Mouse (Mus musculus) lung, embryonic 14.5 days (tissue): ENCODE data around the gene Ctr9. TPM values are rescaled to one million over a fixed set of nuclear protein-coding genes. Genes with fewer than 3 reads are reported as not detected.
A peak's percentile ranks its signal among the peaks of the same experiment; 100 is the strongest.

ENCODE experiments used
- ATAC-seq: fragments of 200-750 bp; cut with Nextera tagmentation; 2 replicates; pipeline ENCODE4 v1.8.0; 2017; ENCODE audit warnings: mild to moderate bottlenecking, moderate TSS enrichment, moderate library complexity; ENCODE audit not compliant: insufficient read depth
- DNase-seq: peaks from one replicate; pipeline ENCODE4 v3.0.0-alpha.2; 2015
- H3K27ac ChIP-seq: fragments of 300-500 bp; sonication (generic); 2 replicates; pipeline ENCODE4 v1.5.1; 2014; ENCODE audit warnings: low read depth, mild to moderate bottlenecking, moderate library complexity
- H3K27me3 ChIP-seq: fragments of 300-500 bp; sonication (generic); 2 replicates; pipeline ENCODE4 v1.6.1; 2014; ENCODE audit warnings: low read length, control low read depth; ENCODE audit not compliant: insufficient read depth
- H3K36me3 ChIP-seq: fragments of 300-500 bp; sonication (generic); 2 replicates; pipeline ENCODE4 v1.6.1; 2014; ENCODE audit warnings: control low read depth; ENCODE audit not compliant: insufficient read depth
- H3K4me1 ChIP-seq: fragments of 300-500 bp; sonication (generic); 2 replicates; pipeline ENCODE4 v1.6.1; 2014; ENCODE audit warnings: antibody characterized with exemption, control low read depth; ENCODE audit not compliant: insufficient read depth
- H3K4me2 ChIP-seq: fragments of 300-500 bp; sonication (generic); 2 replicates; pipeline ENCODE4 v1.6.1; 2014; ENCODE audit warnings: mild to moderate bottlenecking
- H3K4me3 ChIP-seq: fragments of 300-500 bp; sonication (generic); 2 replicates; pipeline ENCODE4 v1.5.1; 2014; ENCODE audit warnings: low read depth, low read length
- H3K9ac ChIP-seq: fragments of 300-500 bp; sonication (generic); 2 replicates; pipeline ENCODE4 v1.6.1; 2014
- H3K9me3 ChIP-seq: fragments of 300-500 bp; sonication (generic); 2 replicates; pipeline ENCODE4 v1.6.1; 2016; ENCODE audit warnings: low read depth, low read length, control low read depth
- CTCF ChIP-seq: IDR thresholded peaks from 2 replicates; pipeline ENCODE4 v1.5.1; 2016; ENCODE audit warnings: antibody characterized with exemption, low read depth
- WGBS: fragments of 180-500 bp; shearing (Covaris S2); extraction: QIAGEN DNeasy Blood & Tissue Kit; methylation state at CpG from one replicate; pipeline ENCODE4 v1.1.7; 2014; 5-methylcytosine and 5-hydroxymethylcytosine counted together
- polyA plus RNA-seq: library from polyadenylated mRNA; unstranded; fragments of >200 nt; fragmentation: Nextera tagmentation; extraction: Ambion mirVana; gene quantifications from 2 replicates; pipeline ENCODE4 v1.2.1, GENCODE M21; 2014

Ctr9 gene
- polyA plus RNA-seq, 1 experiment from 2014 or later: 68.8 TPM

DNA sequence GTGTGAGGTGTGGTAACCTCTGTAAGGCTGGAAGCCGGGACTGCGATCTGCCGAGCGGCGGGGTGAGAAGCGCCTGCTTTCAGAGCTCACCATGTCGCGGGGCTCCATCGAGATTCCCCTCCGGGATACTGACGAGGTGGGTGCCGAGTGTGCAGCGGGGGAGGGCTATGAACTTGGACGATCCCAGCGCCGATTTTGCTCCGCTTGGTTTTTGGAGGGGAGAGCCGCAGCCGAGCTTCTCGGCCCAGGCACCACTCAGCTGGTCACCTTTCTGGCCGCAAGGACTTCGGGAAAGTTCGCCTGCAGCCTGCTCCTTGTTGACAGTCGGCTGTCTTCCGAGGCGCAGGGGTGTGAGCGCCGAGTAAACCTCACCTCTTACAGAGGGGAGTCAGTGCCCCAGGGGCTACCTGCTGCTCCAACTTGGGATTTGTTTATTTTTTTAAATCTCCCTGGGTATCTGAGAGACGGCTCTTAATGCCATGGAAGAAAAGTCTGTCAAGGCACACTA is 349 bp downstream of the Ctr9 start:
- Histone ChIP-seq H3K9ac (peak overlapping the region; percentile 71), H3K27ac (peak overlapping the region; percentile 90), H3K9me3 (no peaks in the 10 kb centered on the region), H3K4me2 (peak overlapping the region; percentile 92), H3K27me3 (no peaks in the 10 kb centered on the region), H3K4me1 (peaks cover 8% of the 10 kb centered on the region; the same call in 1 of the 2 replicates), H3K36me3 (peaks cover 22% of the 10 kb centered on the region), H3K4me3 (peak overlapping the region; percentile 65)
- DNase-seq (no peak), ATAC-seq (no peak)
- under 1% methylated on average over 29 of the region's 29 CpGs for WGBS
- TF ChIP-seq CTCF: no peak

DNA sequence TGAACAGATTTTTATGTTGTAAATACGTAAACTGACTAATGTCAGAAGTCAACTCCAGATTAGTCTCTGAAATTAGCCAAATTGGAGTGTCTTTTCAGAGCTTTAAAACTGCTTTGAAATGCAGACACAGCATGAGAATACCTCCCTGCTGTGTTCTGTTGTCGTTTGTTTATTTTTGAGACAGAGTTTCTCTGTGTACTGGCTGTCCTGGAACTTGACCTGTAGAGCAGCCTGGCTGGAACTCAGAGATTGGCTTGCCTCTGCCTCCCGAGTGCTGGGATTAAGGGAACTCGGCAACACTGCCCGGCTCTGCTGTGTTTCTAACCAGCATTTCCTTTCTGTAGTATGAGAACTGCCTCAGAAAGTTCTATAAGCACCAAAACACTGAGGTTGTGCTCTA is 20.2 kb downstream of the Ctr9 start:
- no peaks in the 10 kb centered on the region for H3K27me3 ChIP-seq
- no peak overlapping the region for H3K9ac ChIP-seq
- DNase-seq (no peak), ATAC-seq (no peak)
- no peak overlapping the region for H3K4me2 ChIP-seq
- no peak overlapping the region for H3K27ac ChIP-seq
- H3K9me3 ChIP-seq: no peaks in the 10 kb centered on the region
- no peaks in the 10 kb centered on the region for H3K4me1 ChIP-seq
- TF ChIP-seq CTCF: no peak
- peaks cover 99% of the 10 kb centered on the region for H3K36me3 ChIP-seq
- 89% methylated on average over 5 of the region's 5 CpGs for WGBS
- H3K4me3 ChIP-seq: no peak overlapping the region

DNA sequence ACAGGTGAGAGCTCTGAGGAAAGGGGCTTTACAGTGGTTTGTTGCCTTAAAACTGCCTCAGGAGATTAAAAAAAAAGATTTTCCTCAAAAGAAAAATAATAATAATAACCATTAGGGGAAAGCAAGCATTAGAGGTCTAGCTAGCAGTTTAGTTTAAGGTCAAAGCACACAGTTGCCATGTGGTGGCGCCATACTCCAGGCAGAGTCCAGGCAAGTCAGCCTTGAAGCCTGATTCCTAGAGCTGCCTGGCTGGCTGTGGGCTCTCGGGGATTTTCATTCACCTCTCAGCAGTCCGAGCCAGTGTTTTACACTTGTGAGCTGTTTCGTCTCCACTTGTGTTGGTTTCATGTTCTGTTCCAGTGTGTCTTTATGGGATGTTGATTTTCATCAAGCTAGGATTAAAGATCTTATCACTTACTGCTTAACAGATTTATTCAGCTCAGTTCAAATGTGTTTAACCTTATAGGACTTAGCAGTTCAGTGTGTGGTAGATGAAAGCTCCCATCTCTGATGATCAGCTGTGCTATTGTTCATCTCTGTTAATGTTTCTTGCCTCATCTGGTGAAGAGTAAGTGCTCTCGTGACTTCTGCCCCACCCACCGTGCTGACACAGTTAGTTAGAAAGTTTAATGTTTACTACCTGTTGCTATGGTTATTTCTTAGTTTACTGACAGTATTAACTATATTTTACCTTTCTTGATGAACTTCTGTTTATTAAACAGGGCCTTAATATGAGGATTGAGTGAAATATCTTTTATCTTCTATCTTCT is 21.1 kb downstream of the Ctr9 start:
- no peaks in the 10 kb centered on the region for H3K9me3 ChIP-seq
- peak; percentile 74 for TF ChIP-seq CTCF
- no peak overlapping the region for H3K27ac ChIP-seq
- H3K36me3 ChIP-seq: peaks cover 99% of the 10 kb centered on the region
- H3K4me3 ChIP-seq: no peak overlapping the region
- no peak overlapping the region for H3K9ac ChIP-seq
- DNase-seq (peak; percentile 78), ATAC-seq (no peak)
- H3K27me3 ChIP-seq: no peaks in the 10 kb centered on the region
- no peaks in the 10 kb centered on the region for H3K4me1 ChIP-seq
- H3K4me2 ChIP-seq: no peak overlapping the region
- 57% methylated on average over 6 of the region's 6 CpGs for WGBS

DNA sequence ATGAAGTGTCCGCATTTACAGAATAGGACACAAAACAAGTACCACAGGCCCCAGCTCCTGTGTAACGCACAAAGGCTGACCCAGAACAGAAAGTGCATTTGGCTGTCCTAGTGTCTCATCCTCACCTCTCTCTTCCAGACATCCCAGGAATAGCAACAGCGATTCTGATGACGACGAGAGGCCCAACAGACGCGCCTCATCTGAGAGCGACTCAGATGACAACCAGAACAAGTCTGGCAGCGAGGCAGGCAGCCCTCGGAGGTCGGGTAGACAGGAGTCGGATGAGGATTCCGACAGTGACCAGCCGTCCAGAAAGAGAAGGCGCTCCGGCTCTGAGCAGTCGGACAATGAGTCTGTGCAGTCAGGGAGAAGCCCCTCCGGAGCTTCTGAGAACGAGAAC is 26.5 kb downstream of the Ctr9 start:
- Histone ChIP-seq H3K27me3 (no peaks in the 10 kb centered on the region), H3K36me3 (peaks cover 60% of the 10 kb centered on the region), H3K4me1 (no peaks in the 10 kb centered on the region), H3K4me2 (no peak overlapping the region), H3K9ac (no peak overlapping the region), H3K27ac (no peak overlapping the region), H3K9me3 (no peaks in the 10 kb centered on the region), H3K4me3 (no peak overlapping the region)
- no peak for ATAC-seq
- no peak for DNase-seq
- WGBS: 71% methylated on average over 19 of the region's 19 CpGs
- no peak for TF ChIP-seq CTCF

DNA sequence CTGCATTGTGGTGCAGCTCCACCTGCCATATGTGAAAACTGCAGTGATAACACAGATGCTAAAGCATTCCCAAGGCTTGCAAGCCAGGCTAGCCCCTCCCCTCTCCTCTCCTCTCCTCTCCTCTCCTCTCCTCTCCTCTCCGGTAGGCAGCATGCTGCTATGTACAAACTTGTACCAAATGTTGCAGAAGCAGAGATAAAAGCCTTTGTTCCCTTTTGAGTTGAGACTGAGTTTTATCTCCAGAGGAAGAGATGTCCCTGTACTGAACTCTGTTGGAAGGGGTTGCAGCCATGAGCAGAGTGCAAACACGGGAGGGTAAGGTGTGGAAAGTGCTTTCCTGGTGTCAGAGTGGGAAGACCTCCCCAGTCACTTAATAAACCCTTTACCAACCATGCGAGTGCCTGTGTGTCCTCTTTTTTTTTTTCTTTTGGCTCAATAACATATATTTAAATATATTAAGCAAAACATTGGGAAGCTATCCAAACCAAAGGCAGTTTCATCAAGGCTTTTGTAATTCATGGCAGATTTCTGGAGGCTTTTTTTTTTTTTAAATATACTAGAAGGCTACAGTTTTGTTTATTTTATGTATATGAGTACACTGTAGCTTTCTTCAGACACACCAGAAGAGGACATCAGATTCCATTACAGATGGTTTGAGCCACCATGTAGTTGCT is 27.4 kb downstream of the Ctr9 start:
- TF ChIP-seq CTCF: no peak
- no peaks in the 10 kb centered on the region for H3K27me3 ChIP-seq
- H3K9ac ChIP-seq: no peak overlapping the region
- DNase-seq (no peak), ATAC-seq (no peak)
- no peak overlapping the region for H3K4me3 ChIP-seq
- H3K9me3 ChIP-seq: no peaks in the 10 kb centered on the region
- no peak overlapping the region for H3K27ac ChIP-seq
- peaks cover 52% of the 10 kb centered on the region for H3K36me3 ChIP-seq
- no peaks in the 10 kb centered on the region for H3K4me1 ChIP-seq
- 54% methylated on average over 3 of the region's 3 CpGs for WGBS
- H3K4me2 ChIP-seq: no peak overlapping the region

DNA sequence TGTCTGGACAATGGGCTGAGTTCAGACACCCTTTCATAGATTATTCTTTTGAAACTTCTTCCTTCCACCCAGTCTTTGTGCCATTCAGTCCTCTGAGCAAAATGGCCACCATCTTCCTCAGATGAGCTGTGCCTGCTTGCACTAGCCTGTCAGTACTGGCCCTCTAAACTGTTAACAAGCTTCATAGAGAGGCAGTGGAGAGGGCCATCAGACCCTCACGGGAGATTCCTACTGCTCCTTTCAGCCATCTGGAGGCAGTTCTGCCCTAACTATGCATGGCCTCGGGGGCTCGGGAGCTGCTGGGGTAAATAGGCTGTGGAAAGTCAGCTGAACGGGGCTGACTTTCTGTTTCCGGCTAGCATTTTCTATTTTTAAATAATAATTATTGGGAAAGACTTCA is 30.8 kb downstream of the Ctr9 start:
- H3K36me3 ChIP-seq: peaks cover 18% of the 10 kb centered on the region
- 73% methylated on average over 5 of the region's 5 CpGs for WGBS
- H3K4me2 ChIP-seq: no peak overlapping the region
- H3K9me3 ChIP-seq: no peaks in the 10 kb centered on the region
- DNase-seq: no peak
- H3K4me1 ChIP-seq: no peaks in the 10 kb centered on the region
- H3K4me3 ChIP-seq: no peak overlapping the region
- H3K9ac ChIP-seq: no peak overlapping the region
- H3K27me3 ChIP-seq: no peaks in the 10 kb centered on the region
- no peak overlapping the region for H3K27ac ChIP-seq
- TF ChIP-seq CTCF: no peak
- ATAC-seq: no peak

DNA sequence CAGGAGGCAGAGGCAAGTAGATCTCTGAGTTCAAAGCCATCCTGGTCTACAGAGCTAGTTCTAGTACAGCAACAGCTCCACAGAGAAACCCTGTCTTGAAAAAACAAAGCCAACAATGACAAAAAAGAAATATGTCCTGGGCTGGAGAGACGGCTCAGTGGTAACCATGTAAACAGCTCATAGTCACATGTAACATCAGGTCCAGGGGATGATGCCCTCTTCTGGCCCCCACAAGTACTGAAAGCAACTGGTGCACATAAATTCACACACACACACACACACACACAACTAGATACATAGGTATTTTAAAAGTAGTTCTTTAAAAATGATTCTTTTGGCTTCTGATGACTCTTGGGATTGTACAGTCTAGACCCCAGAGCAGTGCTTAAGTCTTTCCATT is 34.2 kb downstream of the Ctr9 start:
- DNase-seq (no peak), ATAC-seq (no peak)
- Histone ChIP-seq H3K27me3 (no peaks in the 10 kb centered on the region), H3K36me3 (peaks cover 6% of the 10 kb centered on the region), H3K4me2 (no peak overlapping the region), H3K4me3 (no peak overlapping the region), H3K9ac (no peak overlapping the region), H3K27ac (no peak overlapping the region), H3K4me1 (no peaks in the 10 kb centered on the region), H3K9me3 (peaks cover 3% of the 10 kb centered on the region; the same call in 1 of the 2 replicates)
- 89% methylated on average over 1 of the region's 1 CpGs for WGBS
- no peak for TF ChIP-seq CTCF
